In the genomic region with DNA sequence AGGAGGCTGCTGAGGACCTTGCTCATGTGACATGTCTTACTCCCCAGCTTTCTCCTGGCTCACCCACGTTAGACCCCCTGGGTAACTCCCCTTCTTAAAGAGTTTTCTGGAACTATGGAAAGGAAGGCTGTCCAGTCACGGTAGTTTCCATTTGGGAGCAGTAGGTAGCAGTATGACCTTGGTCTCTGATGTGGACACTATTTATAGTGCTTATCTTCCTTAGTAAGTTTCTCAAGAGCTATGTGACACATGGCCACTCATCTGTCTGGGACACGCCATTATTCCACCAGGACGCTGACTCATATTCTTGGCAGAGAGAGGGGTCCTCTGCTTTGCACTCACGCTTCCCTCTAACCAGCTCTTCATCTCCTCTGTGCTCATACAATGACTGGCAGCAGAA, we compare ENCODE assay signal across 9 mouse cellular contexts.
DNase-seq lines count a peak whose midpoint lies in the region; ATAC-seq and TF ChIP-seq lines count a peak whose summit lies in the region.
"Had no signal": no experiment of that assay in that cellular context is flagged by ENCODE, and none has a peak within 500 bp of the region (broad histone marks: within the 10 kb centered on the region; RNA-seq: fewer than 3 reads in every experiment).

No protein-coding gene starts in this region.

- H3K27ac ChIP-seq in ES-E14 (ENCODE audit: insufficient read depth, low read depth, low read length, poor library complexity, severe bottlenecking), result peak overlapping the region; percentile 24; the same call in 1 of the 2 replicates
- H3K27ac ChIP-seq in heart, adult 2 months, result peak overlapping the region; percentile 92
- H3K27ac ChIP-seq in lung, embryonic 14.5 days (ENCODE audit: low read depth), result peak overlapping the region; percentile 70
- no peak overlapping the region for H3K27ac ChIP-seq in hindbrain, embryonic 13.5 days

- peak; percentile 89 for ATAC-seq in lung, embryonic 14.5 days (ENCODE audit: insufficient read depth)
- no peak for ATAC-seq in hindbrain, embryonic 13.5 days (ENCODE audit: low FRiP score)

- H3K27me3 ChIP-seq in heart, adult 2 months (ENCODE audit: control insufficient read depth, insufficient read depth, low read length), result no peaks in the 10 kb centered on the region
- H3K27me3 ChIP-seq in lung, embryonic 14.5 days (ENCODE audit: insufficient read depth, low read length), result no peaks in the 10 kb centered on the region
- no peaks in the 10 kb centered on the region for H3K27me3 ChIP-seq in hindbrain, embryonic 13.5 days

- intact Hi-C loops in heart, adult 2 months (cut with DNase I), result no loop called here

- in situ Hi-C loops in ES-E14 (cut with MboI; ENCODE audit: low sequenced_read_pairs in 2 of 2, unreplicated experiment in 2 of 2), result no loop called here

- TF ChIP-seq EP300 in heart, adult 2 months (IDR thresholded peaks at IDR 0.05; ENCODE audit: insufficient read depth, low read depth, low read length), result peak; percentile 87

- peak overlapping the region; percentile 8; the same call in 1 of the 2 replicates for H3K9ac ChIP-seq in ES-E14 (ENCODE audit: insufficient read depth, low read depth, low read length, poor library complexity, severe bottlenecking)
- H3K9ac ChIP-seq in heart, adult 2 months (ENCODE audit: low read depth, low read length), result peak overlapping the region; percentile 53
- no peak overlapping the region for H3K9ac ChIP-seq in lung, embryonic 14.5 days
- no peak overlapping the region for H3K9ac ChIP-seq in hindbrain, embryonic 13.5 days

- H3K36me3 ChIP-seq in ES-E14 (ENCODE audit: control insufficient read depth, insufficient read depth, low read length, poor library complexity, severe bottlenecking), result peaks cover 30% of the 10 kb centered on the region; the same call in 1 of the 2 replicates
- peaks cover 4% of the 10 kb centered on the region for H3K36me3 ChIP-seq in heart, adult 2 months (ENCODE audit: control insufficient read depth, insufficient read depth, low read length)
- peaks cover 26% of the 10 kb centered on the region for H3K36me3 ChIP-seq in lung, embryonic 14.5 days (ENCODE audit: insufficient read depth)
- no peaks in the 10 kb centered on the region for H3K36me3 ChIP-seq in hindbrain, embryonic 13.5 days

- no peak overlapping the region for H3K4me3 ChIP-seq in ES-E14 (ENCODE audit: insufficient read depth in 1 of 2, low read depth in 1 of 2, low read length in 2 of 2, poor library complexity in 1 of 2, severe bottlenecking in 1 of 2)
- H3K4me3 ChIP-seq in heart, adult 2 months, result no peak overlapping the region
- no peak overlapping the region for H3K4me3 ChIP-seq in lung, embryonic 14.5 days (ENCODE audit: low read depth, low read length)
- H3K4me3 ChIP-seq in hindbrain, embryonic 13.5 days, result no peak overlapping the region

- peak; percentile 50 for TF ChIP-seq CTCF in heart, adult 2 months (IDR thresholded peaks at IDR 0.05)
- peak; percentile 26 for TF ChIP-seq CTCF in lung, embryonic 14.5 days (IDR thresholded peaks at IDR 0.05; ENCODE audit: low read depth)

- DNase-seq in 3134 (ENCODE audit: extremely low read depth, insufficient read length, low spot score), result peak; percentile 73
- no peak for DNase-seq in ES-E14 (ENCODE audit: low read depth, low spot score)
- peak; percentile 50 to 74 for DNase-seq in heart, adult 2 months
- DNase-seq in lung, embryonic 14.5 days, result peak; percentile 88
- no peak for DNase-seq in cerebellum, postnatal 10 days
- DNase-seq in cerebellum, postnatal 14 days, result no peak
- DNase-seq in T-cell, adult 2 months (ENCODE audit: low spot score), result no peak
- DNase-seq: gastrocnemius, postnatal 36 days had no signal

- H3K4me1 ChIP-seq in ES-E14 (ENCODE audit: control insufficient read depth in 2 of 2, insufficient read depth in 2 of 2, low read length in 2 of 2, poor library complexity in 1 of 2), result peaks cover 20 to 41% of the 10 kb centered on the region in 2 experiments
- H3K4me1 ChIP-seq in heart, adult 2 months (ENCODE audit: control insufficient read depth, insufficient read depth, low read length), result peaks cover 20% of the 10 kb centered on the region
- peaks cover 18% of the 10 kb centered on the region for H3K4me1 ChIP-seq in lung, embryonic 14.5 days (ENCODE audit: insufficient read depth)
- H3K4me1 ChIP-seq in hindbrain, embryonic 13.5 days (replicated peaks), result peaks cover 4% of the 10 kb centered on the region

- no peaks in the 10 kb centered on the region for H3K79me2 ChIP-seq in heart, adult 2 months (replicated peaks; ENCODE audit: control insufficient read depth, insufficient read depth, low read length)

- H3K9me3 ChIP-seq in ES-E14 (ENCODE audit: control insufficient read depth, insufficient read depth, low read depth, low read length), result no peaks in the 10 kb centered on the region
- no peaks in the 10 kb centered on the region for H3K9me3 ChIP-seq in lung, embryonic 14.5 days (ENCODE audit: low read depth, low read length)
- H3K9me3 ChIP-seq in hindbrain, embryonic 13.5 days, result no peaks in the 10 kb centered on the region

- H3K4me2 ChIP-seq in lung, embryonic 14.5 days, result no peak overlapping the region
- H3K4me2 ChIP-seq in hindbrain, embryonic 13.5 days, result no peak overlapping the region

- 0 out of 2 replicates have a peak, but pooled peaks have one; percentile 15 for TF ChIP-seq POLR2A in heart, adult 2 months (IDR thresholded peaks at IDR 0.05; ENCODE audit: insufficient read depth, low read depth, low read length)

- WGBS in heart, adult 2 months, result 4% methylated on average over 5 of the region's 5 CpGs
- WGBS in lung, embryonic 14.5 days, result 20% methylated on average over 5 of the region's 5 CpGs
- 81% methylated on average over 5 of the region's 5 CpGs for WGBS in hindbrain, embryonic 13.5 days

TF ChIP-seq in ES-E14, 5 proteins besides CTCF, POLR2A, EP300 and RAD21:
- TF ChIP-seq CHD2 (IDR thresholded peaks at IDR 0.05; ENCODE audit: low read depth, low read length) (no peak), HCFC1 (IDR thresholded peaks at IDR 0.05; ENCODE audit: borderline replicate concordance, insufficient read depth, low read length) (no peak), ZC3H11A (IDR thresholded peaks at IDR 0.05; ENCODE audit: borderline replicate concordance, low read depth, low read length) (no peak), ZNF384 (IDR thresholded peaks at IDR 0.05; ENCODE audit: low read depth, low read length) (no peak), MAFK (IDR thresholded peaks at IDR 0.05; ENCODE audit: insufficient read depth, low read depth, low read length) (no peak)

Comparison
In these comparisons a context has a peak if more than half of its experiments do, and no peak if none do; other contexts are left out.
1. DNase-seq: peak in 3134 (single experiment), heart, adult 2 months (2 of 2) and lung, embryonic 14.5 days (single experiment); none in ES-E14 (single experiment), cerebellum, postnatal 10 days (0 of 2), cerebellum, postnatal 14 days (0 of 2) and T-cell, adult 2 months (single experiment).
2. H3K9ac ChIP-seq: peak in ES-E14 (single experiment) and heart, adult 2 months (single experiment); none in lung, embryonic 14.5 days (single experiment) and hindbrain, embryonic 13.5 days (single experiment).